Mouse (Mus musculus) brain, embryonic 18.5 days (tissue): Measurements from ENCODE around the gene Slc25a34.
A peak's percentile ranks its signal among the peaks of the same experiment; 100 is the strongest.

Experiments used
- DNase-seq: peaks from one replicate; pipeline ENCODE4 v3.0.0-alpha.2; 2012; ENCODE audit warnings: low read depth, low spot score

The Slc25a34 gene

GRCm38 (mm10) chr4:141643118-141643855 is 19.7 kb upstream of the Slc25a34 start:
- peak; percentile 37 for DNase-seq

GRCm38 (mm10) chr4:141641961-141642811 is 18.6 kb upstream of the Slc25a34 start:
- DNase-seq: no peak

- DNase-seq: no peak
These were observed 17.7 kb upstream of the Slc25a34 start for GRCm38 (mm10) chr4:141641353-141641771.

GRCm38 (mm10) chr4:141639474-141639873 is 15.9 kb upstream of the Slc25a34 start:
- no peak for DNase-seq

GRCm38 (mm10) chr4:141636693-141637092 is 13.1 kb upstream of the Slc25a34 start:
- DNase-seq: no peak

GRCm38 (mm10) chr4:141635991-141636390 is 12.4 kb upstream of the Slc25a34 start:
- DNase-seq: no peak

GRCm38 (mm10) chr4:141632111-141632873 is 8.7 kb upstream of the Slc25a34 start:
- no peak for DNase-seq

- no peak for DNase-seq
These were observed 7.6 kb upstream of the Slc25a34 start for GRCm38 (mm10) chr4:141631250-141631649.

GRCm38 (mm10) chr4:141630021-141630420 is 6.4 kb upstream of the Slc25a34 start:
- no peak for DNase-seq

GRCm38 (mm10) chr4:141628661-141629060 is 5.0 kb upstream of the Slc25a34 start:
- no peak for DNase-seq

GRCm38 (mm10) chr4:141627502-141627901 is 3.9 kb upstream of the Slc25a34 start:
- no peak for DNase-seq

GRCm38 (mm10) chr4:141625774-141626550 is 2.3 kb upstream of the Slc25a34 start:
- no peak for DNase-seq

- no peak for DNase-seq
These were observed 1.6 kb upstream of the Slc25a34 start for GRCm38 (mm10) chr4:141624983-141625773.

- DNase-seq: no peak
These were observed 513 bp upstream of the Slc25a34 start for GRCm38 (mm10) chr4:141624134-141624533.

GRCm38 (mm10) chr4:141623037-141623436 is 584 bp downstream of the Slc25a34 start:
- no peak for DNase-seq

GRCm38 (mm10) chr4:141622580-141622979 is 1.0 kb downstream of the Slc25a34 start:
- DNase-seq: no peak

GRCm38 (mm10) chr4:141622091-141622490 is 1.5 kb downstream of the Slc25a34 start:
- DNase-seq: no peak

- DNase-seq: no peak
These were observed 2.3 kb downstream of the Slc25a34 start for GRCm38 (mm10) chr4:141621297-141621696.

- DNase-seq: no peak
These were observed 4.2 kb downstream of the Slc25a34 start for GRCm38 (mm10) chr4:141619299-141619883.
